Mouse (Mus musculus): ENCODE results near the gene Adcy9. TPM values are rescaled to one million over a fixed set of nuclear protein-coding genes. Genes with fewer than 3 reads are reported as not detected.

Adcy9 gene
- polyA plus RNA-seq (2016; fragmentation: Nextera tagmentation; extraction: Ambion mirVana): 0.30 and 0.55 TPM in 2 replicates

- under 1% methylated on average over 64 of the region's 64 CpGs for WGBS
- Histone ChIP-seq H3K36me3 (no peaks in the 10 kb centered on the region), H3K27me3 (ENCODE audit: insufficient read depth, poor library complexity, severe bottlenecking) (peaks cover 50% of the 10 kb centered on the region), H3K4me3 (peak within 1 kb of the TSS; percentile 87), H3K9me3 (no peaks in the 10 kb centered on the region), H3K27ac (peak within 1 kb of the TSS; percentile 86), H3K4me1 (peaks cover 27% of the 10 kb centered on the region)
- DNase-seq (ENCODE audit: low spot score): peak; percentile 86
These were observed at the start of gene Adcy9 for GRCm38 (mm10) chr16:4420298-4421054. Gene Adcy9 (minus strand): TSS chr16:4420498.

- Histone ChIP-seq H3K4me3 (no peak overlapping the region), H3K27me3 (ENCODE audit: insufficient read depth, poor library complexity, severe bottlenecking) (no peaks in the 10 kb centered on the region), H3K4me1 (peaks cover 6% of the 10 kb centered on the region), H3K36me3 (no peaks in the 10 kb centered on the region), H3K27ac (no peak overlapping the region), H3K9me3 (no peaks in the 10 kb centered on the region)
- no peak for DNase-seq (ENCODE audit: low spot score)
- 54% methylated on average over 10 of the region's 10 CpGs for WGBS
These were observed 49.5 kb upstream of the Adcy9 start for GRCm38 (mm10) chr16:4469599-4470352.

GRCm38 (mm10) chr16:4464529-4465089 is 44.3 kb upstream of the Adcy9 start:
- no peaks in the 10 kb centered on the region for H3K36me3 ChIP-seq
- peaks cover 3% of the 10 kb centered on the region; the same call in 1 of the 2 replicates for H3K4me1 ChIP-seq
- H3K9me3 ChIP-seq: no peaks in the 10 kb centered on the region
- H3K27ac ChIP-seq: no peak overlapping the region
- H3K4me3 ChIP-seq: no peak overlapping the region
- H3K27me3 ChIP-seq (ENCODE audit: insufficient read depth, poor library complexity, severe bottlenecking): peaks cover 9% of the 10 kb centered on the region; the same call in 1 of the 2 replicates
- 72% methylated on average over 9 of the region's 9 CpGs for WGBS
- no peak for DNase-seq (ENCODE audit: low spot score)

- H3K27me3 ChIP-seq (ENCODE audit: insufficient read depth, poor library complexity, severe bottlenecking): peaks cover 9% of the 10 kb centered on the region; the same call in 1 of the 2 replicates
- no peaks in the 10 kb centered on the region for H3K4me1 ChIP-seq
- H3K9me3 ChIP-seq: no peaks in the 10 kb centered on the region
- WGBS: 76% methylated on average over 3 of the region's 3 CpGs
- no peak overlapping the region for H3K27ac ChIP-seq
- no peak for DNase-seq (ENCODE audit: low spot score)
- H3K4me3 ChIP-seq: no peak overlapping the region
- H3K36me3 ChIP-seq: no peaks in the 10 kb centered on the region
These were observed 37.6 kb upstream of the Adcy9 start for GRCm38 (mm10) chr16:4457927-4458326.

- DNase-seq (ENCODE audit: low spot score): no peak
- H3K36me3 ChIP-seq: no peaks in the 10 kb centered on the region
- 80% methylated on average over 5 of the region's 5 CpGs for WGBS
- H3K4me1 ChIP-seq: no peaks in the 10 kb centered on the region
- no peak overlapping the region for H3K27ac ChIP-seq
- H3K4me3 ChIP-seq: no peak overlapping the region
- H3K9me3 ChIP-seq: no peaks in the 10 kb centered on the region
- peaks cover under 1% of the 10 kb centered on the region; the same call in 1 of the 2 replicates for H3K27me3 ChIP-seq (ENCODE audit: insufficient read depth, poor library complexity, severe bottlenecking)
These were observed 36.1 kb upstream of the Adcy9 start for GRCm38 (mm10) chr16:4456391-4456790.

- no peaks in the 10 kb centered on the region for H3K27me3 ChIP-seq (ENCODE audit: insufficient read depth, poor library complexity, severe bottlenecking)
- no peaks in the 10 kb centered on the region for H3K9me3 ChIP-seq
- H3K4me1 ChIP-seq: no peaks in the 10 kb centered on the region
- no peak overlapping the region for H3K27ac ChIP-seq
- no peak for DNase-seq (ENCODE audit: low spot score)
- H3K4me3 ChIP-seq: no peak overlapping the region
- H3K36me3 ChIP-seq: no peaks in the 10 kb centered on the region
- WGBS: 83% methylated on average over 4 of the region's 4 CpGs
These were observed 35.4 kb upstream of the Adcy9 start for GRCm38 (mm10) chr16:4455693-4456092.

- H3K36me3 ChIP-seq: no peaks in the 10 kb centered on the region
These were observed 34.3 kb upstream of the Adcy9 start for GRCm38 (mm10) chr16:4454563-4454962.

GRCm38 (mm10) chr16:4449418-4449817 is 29.1 kb upstream of the Adcy9 start:
- WGBS: 83% methylated on average over 6 of the region's 6 CpGs
- DNase-seq (ENCODE audit: low spot score): no peak
- Histone ChIP-seq H3K4me1 (no peaks in the 10 kb centered on the region), H3K27me3 (ENCODE audit: insufficient read depth, poor library complexity, severe bottlenecking) (peaks cover 18% of the 10 kb centered on the region; the same call in 1 of the 2 replicates), H3K9me3 (no peaks in the 10 kb centered on the region), H3K36me3 (no peaks in the 10 kb centered on the region), H3K4me3 (no peak overlapping the region), H3K27ac (no peak overlapping the region)

More at GRCm38 (mm10) chr16:4454563-4454962, 34.3 kb upstream of the Adcy9 start:
- Histone ChIP-seq H3K27me3 (ENCODE audit: insufficient read depth, poor library complexity, severe bottlenecking) (no peaks in the 10 kb centered on the region), H3K27ac (no peak overlapping the region), H3K4me3 (no peak overlapping the region), H3K4me1 (no peaks in the 10 kb centered on the region), H3K9me3 (no peaks in the 10 kb centered on the region)
- 78% methylated on average over 7 of the region's 7 CpGs for WGBS
- DNase-seq (ENCODE audit: low spot score): no peak

GRCm38 (mm10) chr16:4448235-4448634 is 27.9 kb upstream of the Adcy9 start:
- no peak for DNase-seq (ENCODE audit: low spot score)
- Histone ChIP-seq H3K9me3 (no peaks in the 10 kb centered on the region), H3K4me1 (no peaks in the 10 kb centered on the region), H3K4me3 (no peak overlapping the region), H3K27me3 (ENCODE audit: insufficient read depth, poor library complexity, severe bottlenecking) (peaks cover 18% of the 10 kb centered on the region; the same call in 1 of the 2 replicates), H3K27ac (no peak overlapping the region), H3K36me3 (no peaks in the 10 kb centered on the region)
- 46% methylated on average over 9 of the region's 9 CpGs for WGBS

- no peak overlapping the region for H3K4me3 ChIP-seq
- peaks cover 18% of the 10 kb centered on the region; the same call in 1 of the 2 replicates for H3K27me3 ChIP-seq (ENCODE audit: insufficient read depth, poor library complexity, severe bottlenecking)
- H3K27ac ChIP-seq: no peak overlapping the region
- H3K4me1 ChIP-seq: no peaks in the 10 kb centered on the region
- no peak for DNase-seq (ENCODE audit: low spot score)
- 69% methylated on average over 4 of the region's 4 CpGs for whole genome bisulfite sequencing
- H3K9me3 ChIP-seq: no peaks in the 10 kb centered on the region
- H3K36me3 ChIP-seq: no peaks in the 10 kb centered on the region
These were observed 26.1 kb upstream of the Adcy9 start for GRCm38 (mm10) chr16:4446395-4446794.

GRCm38 (mm10) chr16:4444378-4444777 is 24.1 kb upstream of the Adcy9 start:
- no peak for DNase-seq (ENCODE audit: low spot score)
- peaks cover 17% of the 10 kb centered on the region; the same call in 1 of the 2 replicates for H3K27me3 ChIP-seq (ENCODE audit: insufficient read depth, poor library complexity, severe bottlenecking)
- H3K4me3 ChIP-seq: no peak overlapping the region
- H3K36me3 ChIP-seq: no peaks in the 10 kb centered on the region
- no peak overlapping the region for H3K27ac ChIP-seq
- no peaks in the 10 kb centered on the region for H3K9me3 ChIP-seq
- WGBS: 78% methylated on average over 1 of the region's 1 CpGs
- H3K4me1 ChIP-seq: no peaks in the 10 kb centered on the region

GRCm38 (mm10) chr16:4439302-4440066 is 19.2 kb upstream of the Adcy9 start:
- Histone ChIP-seq H3K27me3 (ENCODE audit: insufficient read depth, poor library complexity, severe bottlenecking) (no peaks in the 10 kb centered on the region), H3K27ac (no peak overlapping the region), H3K4me3 (no peak overlapping the region), H3K36me3 (no peaks in the 10 kb centered on the region), H3K9me3 (no peaks in the 10 kb centered on the region), H3K4me1 (no peaks in the 10 kb centered on the region)
- DNase-seq (ENCODE audit: low spot score): no peak
- 73% methylated on average over 10 of the region's 10 CpGs for WGBS
